Mouse (Mus musculus) limb, embryonic 14.5 days (tissue): ENCODE measurements at regions not wholly inside any gene's neighbourhood (a gene's known extent, or its start where the extent isn't known, plus 50 kb on each side); places are given as distances from the start of the nearest gene placed in this dataset.

Experiments used
- ATAC-seq: fragments of 200-750 bp; cut with Nextera tagmentation; 2 replicates; pipeline ENCODE4 v1.8.0; 2017; ENCODE audit warnings: low read depth, moderate number of reproducible peaks, moderate TSS enrichment; ENCODE audit not compliant: low FRiP score
- DNase-seq: peaks from one replicate; pipeline ENCODE4 v3.0.0-alpha.2; 2015; ENCODE audit warnings: low spot score
- H3K27ac ChIP-seq: fragments of 300-500 bp; sonication (generic); replicated peaks from 2 replicates; pipeline ENCODE4 v1.5.1; 2014; ENCODE audit warnings: low read depth, mild to moderate bottlenecking, low read length, moderate library complexity, mixed read lengths
- H3K27me3 ChIP-seq: fragments of 300-500 bp; sonication (generic); 2 replicates; pipeline ENCODE4 v1.6.1; 2014; ENCODE audit warnings: low read length, mixed read lengths; ENCODE audit not compliant: control insufficient read depth, insufficient read depth
- H3K36me3 ChIP-seq: fragments of 300-500 bp; sonication (generic); 2 replicates; pipeline ENCODE4 v1.6.1; 2014; ENCODE audit warnings: mild to moderate bottlenecking, low read length, moderate library complexity, mixed read lengths; ENCODE audit not compliant: control insufficient read depth, insufficient read depth
- H3K4me1 ChIP-seq: fragments of 300-500 bp; sonication (generic); 2 replicates; pipeline ENCODE4 v1.6.1; 2014; ENCODE audit warnings: antibody characterized with exemption, low read length, mixed read lengths; ENCODE audit not compliant: control insufficient read depth, insufficient read depth
- H3K4me2 ChIP-seq: fragments of 300-500 bp; sonication (generic); replicated peaks from 2 replicates; pipeline ENCODE4 v1.6.1; 2014; ENCODE audit warnings: low read depth, mild to moderate bottlenecking, low read length, moderate library complexity; ENCODE audit not compliant: severe bottlenecking
- H3K4me3 ChIP-seq: fragments of 300-500 bp; sonication (generic); replicated peaks from 2 replicates; pipeline ENCODE4 v1.5.1; 2014; ENCODE audit warnings: low read length
- H3K9ac ChIP-seq: fragments of 300-500 bp; sonication (generic); 2 replicates; pipeline ENCODE4 v1.6.1; 2014; ENCODE audit warnings: mild to moderate bottlenecking, low read depth, low read length, moderate library complexity; ENCODE audit not compliant: severe bottlenecking
- H3K9me3 ChIP-seq: fragments of 300-500 bp; sonication (generic); 2 replicates; pipeline ENCODE4 v1.6.1; 2016; ENCODE audit warnings: low read length; ENCODE audit not compliant: control insufficient read depth
- POLR2A ChIP-seq: fragments of 200-500 bp; IDR thresholded peaks from 2 replicates; pipeline ENCODE4 v1.8.0; 2012; ENCODE audit warnings: inconsistent platforms, mild to moderate bottlenecking, moderate library complexity, borderline replicate concordance; ENCODE audit not compliant: insufficient read depth, insufficient read length; ENCODE audit errors: extremely low read depth
- WGBS: fragments of 180-500 bp; shearing (Covaris S2); extraction: QIAGEN DNeasy Blood & Tissue Kit; methylation state at CpG from one replicate; pipeline ENCODE4 v1.1.7; 2014; 5-methylcytosine and 5-hydroxymethylcytosine counted together

GRCm38 (mm10) chr15:62325451-62326290 lies 1402.9 kb upstream of the A1bg start:
- H3K9me3 ChIP-seq: no peaks in the 10 kb centered on the region
- H3K4me3 ChIP-seq: no peak overlapping the region
- H3K36me3 ChIP-seq: no peaks in the 10 kb centered on the region
- H3K4me1 ChIP-seq: no peaks in the 10 kb centered on the region; the same call in 1 of the 2 replicates
- 68% methylated on average over 1 of the region's 1 CpGs for WGBS
- TF ChIP-seq POLR2A: no peak
- H3K9ac ChIP-seq: no peak overlapping the region
- ATAC-seq (no peak), DNase-seq (no peak)
- H3K27ac ChIP-seq: no peak overlapping the region
- H3K4me2 ChIP-seq: no peak overlapping the region
- no peaks in the 10 kb centered on the region for H3K27me3 ChIP-seq

GRCm38 (mm10) chr15:62320966-62321365 lies 1398.2 kb upstream of the A1bg start:
- Histone ChIP-seq H3K9me3 (no peaks in the 10 kb centered on the region), H3K27ac (no peak overlapping the region), H3K36me3 (no peaks in the 10 kb centered on the region), H3K27me3 (no peaks in the 10 kb centered on the region), H3K4me3 (no peak overlapping the region), H3K9ac (no peak overlapping the region), H3K4me1 (no peaks in the 10 kb centered on the region), H3K4me2 (no peak overlapping the region)
- 71% methylated on average over 5 of the region's 5 CpGs for WGBS
- no peak for ATAC-seq
- DNase-seq: no peak
- no peak for TF ChIP-seq POLR2A

- Histone ChIP-seq H3K4me1 (no peaks in the 10 kb centered on the region), H3K27me3 (no peaks in the 10 kb centered on the region), H3K36me3 (no peaks in the 10 kb centered on the region), H3K9me3 (no peaks in the 10 kb centered on the region), H3K4me2 (no peak overlapping the region), H3K27ac (no peak overlapping the region), H3K4me3 (no peak overlapping the region), H3K9ac (no peak overlapping the region)
- no peak for TF ChIP-seq POLR2A
- DNase-seq (no peak), ATAC-seq (no peak)
- 33% methylated on average over 2 of the region's 2 CpGs for WGBS
Observed at GRCm38 (mm10) chr15:62314449-62314848, 1391.6 kb upstream of the A1bg start.

GRCm38 (mm10) chr15:62302233-62302632 lies 1379.4 kb upstream of the A1bg start:
- Histone ChIP-seq H3K4me3 (no peak overlapping the region), H3K4me1 (no peaks in the 10 kb centered on the region)

GRCm38 (mm10) chr15:62301567-62301966 lies 1378.8 kb upstream of the A1bg start:
- H3K36me3 ChIP-seq: no peaks in the 10 kb centered on the region
- no peaks in the 10 kb centered on the region for H3K27me3 ChIP-seq
- H3K9ac ChIP-seq: no peak overlapping the region
- no peaks in the 10 kb centered on the region for H3K4me1 ChIP-seq
- H3K4me3 ChIP-seq: no peak overlapping the region
- ATAC-seq (no peak), DNase-seq (no peak)
- no peak overlapping the region for H3K27ac ChIP-seq
- WGBS: 87% methylated on average over 3 of the region's 3 CpGs
- H3K9me3 ChIP-seq: no peaks in the 10 kb centered on the region
- H3K4me2 ChIP-seq: no peak overlapping the region
- TF ChIP-seq POLR2A: no peak

More at GRCm38 (mm10) chr15:62302233-62302632, 1379.4 kb upstream of the A1bg start:
- WGBS: 82% methylated on average over 3 of the region's 3 CpGs
- H3K27me3 ChIP-seq: no peaks in the 10 kb centered on the region
- ATAC-seq (no peak), DNase-seq (no peak)
- H3K9me3 ChIP-seq: no peaks in the 10 kb centered on the region
- no peak for TF ChIP-seq POLR2A
- no peak overlapping the region for H3K9ac ChIP-seq
- no peak overlapping the region for H3K4me2 ChIP-seq
- no peaks in the 10 kb centered on the region for H3K36me3 ChIP-seq
- no peak overlapping the region for H3K27ac ChIP-seq
